Comparison of ENCODE assay signal across 9 mouse cellular contexts in genomic region chr11:95384004-95384318, GRCm38 (mm10). TPM values are rescaled to one million over a fixed set of nuclear protein-coding genes. Genes with fewer than 3 reads are reported as not detected.
DNase-seq lines count a peak whose midpoint lies in the region; ATAC-seq and TF ChIP-seq lines count a peak whose summit lies in the region.
"Had no signal": no experiment of that assay in that cellular context is flagged by ENCODE, and none has a peak within 500 bp of the region (broad histone marks: within the 10 kb centered on the region; RNA-seq: fewer than 3 reads in every experiment).

No protein-coding gene starts in this region.

- H3K4me3 ChIP-seq in kidney, embryonic 16.5 days (ENCODE audit: low read length): peak overlapping the region; percentile 88
- no peak overlapping the region for H3K4me3 ChIP-seq in embryonic facial prominence, embryonic 11.5 days (ENCODE audit: low read depth, low read length)
- H3K4me3 ChIP-seq in intestine, embryonic 14.5 days (ENCODE audit: low read depth, low read length): peak overlapping the region; percentile 99
- peak overlapping the region; percentile 63 for H3K4me3 ChIP-seq in midbrain, postnatal 0 days (ENCODE audit: low read depth, low read length)
- H3K4me3 ChIP-seq in left cerebral cortex, adult 2 months: no peak overlapping the region

- no peaks in the 10 kb centered on the region for H3K27me3 ChIP-seq in kidney, embryonic 16.5 days (ENCODE audit: insufficient read depth, low read length)
- no peaks in the 10 kb centered on the region for H3K27me3 ChIP-seq in embryonic facial prominence, embryonic 11.5 days (ENCODE audit: control insufficient read depth, insufficient read depth, low read length)
- H3K27me3 ChIP-seq in intestine, embryonic 14.5 days (replicated peaks; ENCODE audit: control insufficient read depth, insufficient read depth, low read length): no peaks in the 10 kb centered on the region
- no peaks in the 10 kb centered on the region for H3K27me3 ChIP-seq in midbrain, postnatal 0 days (ENCODE audit: insufficient read depth, low read length)
- H3K27me3 ChIP-seq: Patski had no signal

- DNase-seq in kidney, adult 9 months: no peak
- no peak for DNase-seq in embryonic facial prominence, embryonic 11.5 days (ENCODE audit: low spot score)
- DNase-seq in intestine, embryonic 14.5 days (ENCODE audit: low spot score): no peak
- no peak for DNase-seq in midbrain, postnatal 0 days (ENCODE audit: low spot score)
- no peak for DNase-seq in adrenal gland, postnatal 14 days
- DNase-seq in left cerebral cortex, adult 2 months (ENCODE audit: extremely low spot score in 1 of 2, low spot score in 2 of 2): no peak
- no peak for DNase-seq in spleen, adult 12 weeks (ENCODE audit: low spot score)

- 42% methylated on average over 9 of the region's 9 CpGs for WGBS in kidney, embryonic 16.5 days
- 42% methylated on average over 9 of the region's 9 CpGs for WGBS in embryonic facial prominence, embryonic 11.5 days
- WGBS in intestine, embryonic 14.5 days: 39% methylated on average over 9 of the region's 9 CpGs
- WGBS in midbrain, postnatal 0 days: 41% methylated on average over 9 of the region's 9 CpGs

- intact Hi-C loops in left cerebral cortex, adult 2 months (cut with DNase I): loop anchor here (1.0 to 10.0 kb wide), 4 partner anchors 74 to 261 kb away; partner anchors contain the start of gene Kat7

- no peak for ATAC-seq in kidney, embryonic 16.5 days (ENCODE audit: low FRiP score, low TSS enrichment)
- no peak for ATAC-seq in embryonic facial prominence, embryonic 11.5 days (replicated peaks; ENCODE audit: insufficient number of reproducible peaks, low FRiP score, low TSS enrichment, low read depth)
- ATAC-seq in intestine, embryonic 14.5 days (replicated peaks; ENCODE audit: low FRiP score, low TSS enrichment, low read depth): no peak
- no peak for ATAC-seq in midbrain, postnatal 0 days (ENCODE audit: low FRiP score)

- peaks cover 22% of the 10 kb centered on the region for H3K36me3 ChIP-seq in kidney, embryonic 16.5 days (ENCODE audit: insufficient read depth, low read length)
- H3K36me3 ChIP-seq in embryonic facial prominence, embryonic 11.5 days (replicated peaks; ENCODE audit: control insufficient read depth, insufficient read depth, low read depth, low read length): peaks cover 5% of the 10 kb centered on the region
- peaks cover 47% of the 10 kb centered on the region for H3K36me3 ChIP-seq in intestine, embryonic 14.5 days (ENCODE audit: control insufficient read depth, insufficient read depth, low read length)
- H3K36me3 ChIP-seq in midbrain, postnatal 0 days (ENCODE audit: insufficient read depth, low read length): peaks cover 22% of the 10 kb centered on the region

- H3K9me3 ChIP-seq in kidney, embryonic 16.5 days (ENCODE audit: low read length): no peaks in the 10 kb centered on the region
- H3K9me3 ChIP-seq in embryonic facial prominence, embryonic 11.5 days (replicated peaks; ENCODE audit: control insufficient read depth, low read length): no peaks in the 10 kb centered on the region
- no peaks in the 10 kb centered on the region for H3K9me3 ChIP-seq in intestine, embryonic 14.5 days (ENCODE audit: control insufficient read depth, low read length)
- no peaks in the 10 kb centered on the region for H3K9me3 ChIP-seq in midbrain, postnatal 0 days (ENCODE audit: low read length)

- peaks cover 8% of the 10 kb centered on the region for H3K4me1 ChIP-seq in kidney, embryonic 16.5 days (ENCODE audit: insufficient read depth, low read length)
- H3K4me1 ChIP-seq in embryonic facial prominence, embryonic 11.5 days (ENCODE audit: control insufficient read depth, insufficient read depth, low read length): no peaks in the 10 kb centered on the region; the same call in 1 of the 2 replicates
- H3K4me1 ChIP-seq in intestine, embryonic 14.5 days (replicated peaks; ENCODE audit: control insufficient read depth, insufficient read depth, low read length): peaks cover 6% of the 10 kb centered on the region; the same call in 1 of the 2 replicates
- H3K4me1 ChIP-seq in midbrain, postnatal 0 days (ENCODE audit: insufficient read depth, low read length): peaks cover 3% of the 10 kb centered on the region; the same call in 1 of the 2 replicates

- peak overlapping the region; percentile 64 for H3K9ac ChIP-seq in kidney, embryonic 16.5 days (replicated peaks; ENCODE audit: low read length)
- peak overlapping the region; percentile 40; the same call in 1 of the 2 replicates for H3K9ac ChIP-seq in embryonic facial prominence, embryonic 11.5 days (replicated peaks; ENCODE audit: low read length)
- H3K9ac ChIP-seq in intestine, embryonic 14.5 days (ENCODE audit: low read length): peak overlapping the region; percentile 39
- peak overlapping the region; percentile 26; the same call in 1 of the 2 replicates for H3K9ac ChIP-seq in midbrain, postnatal 0 days (replicated peaks; ENCODE audit: low read length, poor library complexity, severe bottlenecking)

- H3K27ac ChIP-seq in kidney, embryonic 16.5 days (ENCODE audit: low read length): no peak overlapping the region
- H3K27ac ChIP-seq in embryonic facial prominence, embryonic 11.5 days (replicated peaks; ENCODE audit: low read depth, low read length): no peak overlapping the region
- H3K27ac ChIP-seq in intestine, embryonic 14.5 days (ENCODE audit: low read depth): peak overlapping the region; percentile 93; the same call in 1 of the 2 replicates
- H3K27ac ChIP-seq in midbrain, postnatal 0 days (ENCODE audit: low read depth, low read length): no peak overlapping the region
- no peak overlapping the region for H3K27ac ChIP-seq in left cerebral cortex, adult 2 months

- H3K4me2 ChIP-seq in kidney, embryonic 16.5 days (replicated peaks; ENCODE audit: low read depth, low read length): peak overlapping the region; percentile 67
- H3K4me2 ChIP-seq in embryonic facial prominence, embryonic 11.5 days (ENCODE audit: low read depth, low read length): no peak overlapping the region
- H3K4me2 ChIP-seq in intestine, embryonic 14.5 days (ENCODE audit: low read length): peak overlapping the region; percentile 76
- H3K4me2 ChIP-seq in midbrain, postnatal 0 days (ENCODE audit: low read depth, low read length, poor library complexity, severe bottlenecking): peak overlapping the region; percentile 31; the same call in 1 of the 2 replicates

- no peak for TF ChIP-seq CTCF in midbrain, postnatal 0 days (IDR thresholded peaks at IDR 0.05)
- no peak for TF ChIP-seq CTCF in left cerebral cortex, adult 2 months (IDR thresholded peaks at IDR 0.05)

RNA-seq across cellular contexts. Expression of gene Slc35b1, which starts 0.5 kb away (rescaled TPM):
- 99.2 and 102 TPM in 2 replicates for polyA plus RNA-seq in kidney, embryonic 16.5 days (2015; fragmentation: Nextera tagmentation; extraction: Ambion mirVana)
- 125 and 134 TPM in 2 replicates for polyA plus RNA-seq in embryonic facial prominence, embryonic 11.5 days (2014; fragmentation: Nextera tagmentation; extraction: Ambion mirVana)
- polyA plus RNA-seq in intestine, embryonic 14.5 days (2014; fragmentation: Nextera tagmentation; extraction: Ambion mirVana): 85.2 and 90.5 TPM in 2 replicates
- total RNA-seq in midbrain, postnatal 0 days (2014; rRNA removed): 92.4 and 99.1 TPM in 2 replicates
- polyA plus RNA-seq in midbrain, postnatal 0 days (2015; fragmentation: Nextera tagmentation; extraction: Ambion mirVana): 154 and 168 TPM in 2 replicates
- 51.0 and 62.2 TPM in 2 replicates for total RNA-seq in adrenal gland, postnatal 14 days (2021)
- 10 to 100 TPM; 55.8 to 61.9 TPM for total RNA-seq in left cerebral cortex, adult 2 months (2021)

RNA-seq across cellular contexts. Expression of gene Spop, which starts 29.9 kb away (rescaled TPM):
- polyA plus RNA-seq in kidney, embryonic 16.5 days (2015; fragmentation: Nextera tagmentation; extraction: Ambion mirVana): 141 and 155 TPM in 2 replicates
- polyA plus RNA-seq in embryonic facial prominence, embryonic 11.5 days (2014; fragmentation: Nextera tagmentation; extraction: Ambion mirVana): 95.3 and 100 TPM in 2 replicates
- polyA plus RNA-seq in intestine, embryonic 14.5 days (2014; fragmentation: Nextera tagmentation; extraction: Ambion mirVana): 95.5 and 105 TPM in 2 replicates
- 54.3 and 66.5 TPM in 2 replicates for total RNA-seq in midbrain, postnatal 0 days (2014; rRNA removed)
- 192 and 231 TPM in 2 replicates for polyA plus RNA-seq in midbrain, postnatal 0 days (2015; fragmentation: Nextera tagmentation; extraction: Ambion mirVana)
- total RNA-seq in adrenal gland, postnatal 14 days (2021): 110 and 123 TPM in 2 replicates
- total RNA-seq in left cerebral cortex, adult 2 months (2021): 100 to 1,000 TPM; 178 to 187 TPM

RNA-seq across cellular contexts. Expression of gene Fam117a, which starts 47.1 kb away (rescaled TPM):
- 9.9 and 10.1 TPM in 2 replicates for polyA plus RNA-seq in kidney, embryonic 16.5 days (2015; fragmentation: Nextera tagmentation; extraction: Ambion mirVana)
- polyA plus RNA-seq in embryonic facial prominence, embryonic 11.5 days (2014; fragmentation: Nextera tagmentation; extraction: Ambion mirVana): 14.1 and 15.0 TPM in 2 replicates
- polyA plus RNA-seq in intestine, embryonic 14.5 days (2014; fragmentation: Nextera tagmentation; extraction: Ambion mirVana): 10.3 and 10.9 TPM in 2 replicates
- total RNA-seq in midbrain, postnatal 0 days (2014; rRNA removed): 5.3 and 6.1 TPM in 2 replicates
- 1.1 and 1.6 TPM in 2 replicates for polyA plus RNA-seq in midbrain, postnatal 0 days (2015; fragmentation: Nextera tagmentation; extraction: Ambion mirVana)
- total RNA-seq in adrenal gland, postnatal 14 days (2021): 20.2 and 21.4 TPM in 2 replicates
- total RNA-seq in left cerebral cortex, adult 2 months (2021): 1 to 10 TPM; 3.0 to 3.6 TPM

Comparison
In these comparisons a context has a peak if more than half of its experiments do, and no peak if none do; other contexts are left out.
1. H3K4me3 ChIP-seq: peak in kidney, embryonic 16.5 days (single experiment), intestine, embryonic 14.5 days (single experiment) and midbrain, postnatal 0 days (single experiment); none in embryonic facial prominence, embryonic 11.5 days (single experiment) and left cerebral cortex, adult 2 months (single experiment).
2. Peak in every context shown above with its lines, with median percentiles within 50 percentile points of each other: H3K9ac ChIP-seq.